Comparison of ENCODE assay signal across 19 mouse cellular contexts in genomic region chr16:9857758-9858157, GRCm38 (mm10).
DNase-seq lines count a peak whose midpoint lies in the region; ATAC-seq and TF ChIP-seq lines count a peak whose summit lies in the region.
"Had no signal": no experiment of that assay in that cellular context is flagged by ENCODE, and none has a peak within 500 bp of the region (broad histone marks: within the 10 kb centered on the region; RNA-seq: fewer than 3 reads in every experiment).

No protein-coding gene starts in this region.

- H3K27ac ChIP-seq in layer of hippocampus, adult 2 months: peak overlapping the region; percentile 57; the same call in 1 of the 2 replicates
- no peak overlapping the region for H3K27ac ChIP-seq in cerebellum, adult 2 months (ENCODE audit: insufficient read depth, low read length)
- H3K27ac ChIP-seq: embryonic facial prominence, embryonic 13.5 days; forebrain, embryonic 15.5 days; heart, adult 2 months; hindbrain, embryonic 13.5 days; hindbrain, postnatal 0 days had no signal

- 19% methylated on average over 2 of the region's 2 CpGs for WGBS in cerebellum, adult 2 months

- no peak for TF ChIP-seq POLR2A in cerebellum, adult 2 months (IDR thresholded peaks at IDR 0.05; ENCODE audit: borderline replicate concordance, insufficient read depth, low read length)

- H3K4me3 ChIP-seq in layer of hippocampus, adult 2 months: no peak overlapping the region
- no peak overlapping the region for H3K4me3 ChIP-seq in cerebellum, adult 2 months (replicated peaks; ENCODE audit: insufficient read depth, low read depth, low read length)
- H3K4me3 ChIP-seq: embryonic facial prominence, embryonic 13.5 days; forebrain, embryonic 15.5 days; heart, adult 2 months; heart, embryonic 12.5 days; hindbrain, embryonic 13.5 days had no signal

- ATAC-seq in erythroblast, adult 5-6 weeks (replicated peaks; ENCODE audit: low FRiP score, poor library complexity, severe bottlenecking): no peak
- ATAC-seq: forebrain, embryonic 15.5 days; hindbrain, postnatal 0 days; Patski had no signal

- H3K4me1 ChIP-seq in cerebellum, adult 2 months (ENCODE audit: control insufficient read depth, insufficient read depth, low read length): peaks cover 31% of the 10 kb centered on the region
- H3K4me1 ChIP-seq: embryonic facial prominence, embryonic 13.5 days; forebrain, embryonic 15.5 days; heart, embryonic 12.5 days; hindbrain, embryonic 13.5 days had no signal

- no peak for DNase-seq in layer of hippocampus, adult 2 months (ENCODE audit: low spot score in 2 of 2)
- DNase-seq in layer of hippocampus, adult 9-11 months: no peak
- peak; percentile 53 to 74 for DNase-seq in cerebellum, adult 2 months
- DNase-seq in cerebellum, postnatal 25 days: peak; percentile 59 to 60
- no peak for DNase-seq in heart, postnatal 14 days
- DNase-seq: adrenal gland, adult 2 months; adrenal gland, postnatal 25 days; gastrocnemius, postnatal 10 days; heart, adult 2 months; heart, postnatal 4 days; kidney, adult 11 months; kidney, adult 9 months had no signal

- no peaks in the 10 kb centered on the region for H3K27me3 ChIP-seq in cerebellum, adult 2 months (ENCODE audit: control insufficient read depth, insufficient read depth, low read length)
- H3K27me3 ChIP-seq: embryonic facial prominence, embryonic 13.5 days; forebrain, embryonic 15.5 days; heart, embryonic 12.5 days; hindbrain, embryonic 13.5 days; Patski had no signal

- intact Hi-C loops in heart, postnatal 14 days (cut with DNase I): no loop called here

- no peak for TF ChIP-seq CTCF in layer of hippocampus, adult 2 months (conservative IDR thresholded peaks at IDR 0.05)
- TF ChIP-seq CTCF in cerebellum, adult 2 months (IDR thresholded peaks at IDR 0.05; ENCODE audit: borderline replicate concordance, insufficient read depth, low read depth, low read length): no peak

Comparison
In these comparisons a context has a peak if more than half of its experiments do, and no peak if none do; other contexts are left out.
1. DNase-seq: peak in cerebellum, adult 2 months (2 of 2) and cerebellum, postnatal 25 days (2 of 2); none in layer of hippocampus, adult 2 months (0 of 2), layer of hippocampus, adult 9-11 months (single experiment) and heart, postnatal 14 days (0 of 2).